Mouse (Mus musculus) spleen, adult 2 months (tissue): ENCODE results near the gene Itga9. TPM values are rescaled to one million over a fixed set of nuclear protein-coding genes. Genes with fewer than 3 reads are reported as not detected.

Experiments used
- DNase-seq, 2 experiments: peaks; one replicate each; pipeline versions ENCODE4 v3.0.0 to v3.0.0-alpha.2; 2012 to 2021; ENCODE audit warnings: low spot score in 2 of 2, low read depth in 1 of 2
- H3K27ac ChIP-seq: fragments of 200-500 bp; 2 replicates; pipeline ENCODE4 v1.5.1; 2012; ENCODE audit warnings: low read length, inconsistent platforms; ENCODE audit not compliant: insufficient read depth
- H3K27me3 ChIP-seq: fragments of 200-500 bp; 2 replicates; pipeline ENCODE4 v1.6.1; 2012; ENCODE audit warnings: mild to moderate bottlenecking, moderate library complexity, low read length, inconsistent platforms; ENCODE audit not compliant: control insufficient read depth, insufficient read depth
- H3K36me3 ChIP-seq: fragments of 200-500 bp; 2 replicates; pipeline ENCODE4 v1.6.1; 2012; ENCODE audit warnings: mild to moderate bottlenecking, low read length, inconsistent platforms; ENCODE audit not compliant: control insufficient read depth, insufficient read depth
- H3K4me1 ChIP-seq: fragments of 200-500 bp; 2 replicates; pipeline ENCODE4 v1.6.1; 2011; ENCODE audit warnings: inconsistent platforms; ENCODE audit not compliant: control insufficient read depth, insufficient read depth, insufficient read length
- H3K4me3 ChIP-seq: fragments of 200-500 bp; 2 replicates; pipeline ENCODE4 v1.5.1; 2011; ENCODE audit warnings: mild to moderate bottlenecking, inconsistent platforms; ENCODE audit not compliant: insufficient read depth, insufficient read length; ENCODE audit errors: extremely low read depth
- CTCF ChIP-seq: fragments of 200-500 bp; IDR thresholded peaks from 2 replicates; pipeline ENCODE4 v1.5.1; 2011; ENCODE audit warnings: mild to moderate bottlenecking, inconsistent platforms; ENCODE audit not compliant: insufficient read depth, insufficient read length, insufficient replicate concordance; ENCODE audit errors: extremely low read depth
- POLR2A ChIP-seq: fragments of 200-500 bp; IDR thresholded peaks from 2 replicates; pipeline ENCODE4 v1.6.1; 2011; ENCODE audit warnings: low read depth, low read length, inconsistent platforms
- WGBS: fragments of 180-500 bp; shearing (Covaris S2); methylation state at CpG from one replicate; pipeline ENCODE4 v1.1.7; 2018; 5-methylcytosine and 5-hydroxymethylcytosine counted together
- polyA plus RNA-seq: library from polyadenylated mRNA; depleted of rRNA; stranded (reverse); fragments of >200 nt; gene quantifications from 2 replicates; pipeline ENCODE4 v1.2.3, GENCODE M21; 2012

Itga9 gene
- polyA plus RNA-seq, 1 experiment, result 11.8 TPM

DNA sequence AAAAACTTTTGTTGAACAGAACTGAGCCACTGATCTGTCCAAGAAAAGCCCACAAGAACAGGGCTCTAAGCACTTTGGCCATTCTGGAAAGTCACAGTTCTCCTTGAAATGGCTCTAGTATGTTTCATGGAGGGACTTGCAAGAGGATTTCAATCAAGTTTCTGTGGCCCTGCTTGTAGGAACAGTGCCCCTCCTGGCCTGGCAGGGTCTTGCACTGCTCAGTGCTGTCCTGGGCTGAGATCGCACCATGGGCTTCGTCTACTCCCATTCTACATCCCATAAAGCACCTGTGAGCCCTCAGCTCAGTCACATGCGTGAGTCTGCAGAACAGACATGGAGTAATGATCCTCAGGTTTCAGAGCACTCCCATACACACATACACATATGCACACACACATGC, 96.7 kb downstream of the Itga9 start:
- WGBS, result 94% methylated on average over 3 of the region's 3 CpGs
- Histone ChIP-seq H3K4me3 (no peak overlapping the region), H3K27ac (no peak overlapping the region), H3K36me3 (no peaks in the 10 kb centered on the region), H3K27me3 (no peaks in the 10 kb centered on the region), H3K4me1 (peaks cover 2% of the 10 kb centered on the region; the same call in 1 of the 2 replicates)
- TF ChIP-seq POLR2A (no peak), CTCF (no peak)
- no peak for DNase-seq

DNA sequence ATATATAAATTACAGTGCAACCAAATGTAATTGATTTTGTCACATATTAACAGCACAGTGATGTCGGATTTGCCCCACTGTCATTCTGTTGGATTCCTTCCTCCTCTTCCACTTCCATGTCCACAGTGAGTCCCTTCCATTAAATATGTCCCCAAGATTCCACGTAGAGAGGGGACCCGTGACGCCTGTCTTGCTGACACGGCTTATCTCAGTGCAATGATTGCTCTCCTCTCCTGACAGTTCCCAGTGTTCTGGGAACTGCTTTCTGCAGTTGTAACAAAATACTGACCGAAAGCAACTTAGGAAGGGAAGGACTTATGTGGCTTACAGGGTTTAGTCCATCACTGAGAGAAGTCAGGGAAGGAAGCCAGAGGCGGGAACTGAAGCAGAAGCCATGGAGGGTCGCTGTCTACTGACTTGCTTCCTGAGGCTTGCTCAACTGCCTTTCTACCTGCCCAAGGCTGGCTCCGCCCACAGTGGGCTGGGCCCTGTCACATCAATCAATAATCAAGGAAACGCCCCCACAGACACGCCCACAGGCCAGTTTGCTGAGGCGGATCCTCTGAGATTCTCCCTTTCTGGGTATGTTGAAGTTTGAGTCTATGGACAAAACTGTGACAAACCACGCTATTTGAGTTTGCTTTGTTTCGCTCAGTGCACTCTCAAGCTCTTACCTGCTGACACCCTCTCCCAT, 99.0 kb downstream of the Itga9 start:
- Histone ChIP-seq H3K36me3 (no peaks in the 10 kb centered on the region), H3K27me3 (no peaks in the 10 kb centered on the region), H3K27ac (no peak overlapping the region), H3K4me1 (peaks cover 2% of the 10 kb centered on the region; the same call in 1 of the 2 replicates), H3K4me3 (no peak overlapping the region)
- peak in 1 of 2 experiments; percentile 38 for DNase-seq
- 61% methylated on average over 14 of the region's 14 CpGs for WGBS
- no peak for TF ChIP-seq POLR2A

DNA sequence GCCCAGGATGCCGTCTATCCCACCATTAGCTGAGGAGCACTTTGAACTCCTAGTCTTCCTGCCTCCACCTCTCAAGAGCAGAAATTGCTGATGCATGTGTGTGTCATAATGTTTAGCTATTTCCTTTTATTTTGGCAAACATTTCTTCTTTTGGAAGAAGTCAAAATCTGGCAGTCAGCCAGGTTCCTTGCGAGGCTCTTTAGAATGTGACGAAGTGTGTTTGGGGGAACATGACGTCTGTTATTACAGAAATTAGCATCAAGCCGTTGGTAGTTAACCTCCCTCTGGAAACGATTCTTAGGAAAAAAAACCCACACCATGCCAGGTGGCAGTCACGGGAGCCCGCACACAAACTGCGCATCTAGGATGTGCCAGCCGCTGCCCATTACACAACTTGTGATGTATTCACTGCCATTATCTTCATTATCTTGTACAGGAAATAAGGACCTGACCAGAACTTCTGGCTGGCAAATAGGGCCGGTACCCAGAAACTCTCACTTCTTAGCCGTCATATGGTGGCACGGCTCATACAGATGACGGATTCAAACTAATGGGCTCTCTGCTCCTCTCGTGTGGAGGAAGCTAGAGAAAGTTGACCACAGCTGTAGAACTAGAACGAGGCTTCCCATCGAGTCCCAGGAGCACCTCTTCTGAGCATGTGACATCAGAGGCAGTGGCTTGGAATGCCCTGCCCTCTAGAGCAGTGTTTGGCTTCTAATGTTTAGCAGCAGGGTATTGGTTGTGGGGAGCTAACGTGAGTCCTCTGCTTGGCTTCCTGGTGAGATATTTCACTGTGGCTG, 99.9 kb downstream of the Itga9 start:
- Histone ChIP-seq H3K36me3 (no peaks in the 10 kb centered on the region), H3K27ac (no peak overlapping the region), H3K27me3 (no peaks in the 10 kb centered on the region), H3K4me3 (no peak overlapping the region), H3K4me1 (peaks cover 2% of the 10 kb centered on the region; the same call in 1 of the 2 replicates)
- WGBS, result 15% methylated on average over 18 of the region's 18 CpGs
- no peak for TF ChIP-seq POLR2A
- TF ChIP-seq CTCF, result no peak
- DNase-seq, result peak in 1 of 2 experiments; percentile 49

DNA sequence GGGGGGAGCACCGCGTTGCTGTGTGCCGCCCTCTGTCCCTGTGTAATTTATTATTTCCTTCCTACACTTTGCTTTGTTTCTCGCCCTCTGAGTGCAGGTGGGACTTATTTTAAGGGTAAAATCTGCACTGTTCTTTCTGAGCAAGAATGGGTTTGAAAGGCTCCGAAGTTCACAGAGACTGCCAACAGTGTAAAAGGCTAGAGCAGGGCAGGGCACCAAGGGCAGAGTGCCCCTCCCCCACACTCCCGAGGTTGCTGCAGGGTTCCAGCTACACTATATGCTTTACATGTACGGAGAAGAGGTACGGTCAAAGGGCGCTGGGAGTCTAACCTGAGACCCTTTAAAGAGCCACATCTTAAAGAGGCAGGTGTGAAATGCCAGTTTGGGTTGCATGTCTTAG, 104.1 kb downstream of the Itga9 start:
- 25% methylated on average over 9 of the region's 9 CpGs for WGBS
- no peaks in the 10 kb centered on the region for H3K27me3 ChIP-seq
- TF ChIP-seq CTCF, result no peak
- TF ChIP-seq POLR2A, result no peak
- DNase-seq, result no peak
- H3K27ac ChIP-seq, result no peak overlapping the region
- H3K4me1 ChIP-seq, result peaks cover 5% of the 10 kb centered on the region; the same call in 1 of the 2 replicates
- H3K4me3 ChIP-seq, result no peak overlapping the region
- no peaks in the 10 kb centered on the region for H3K36me3 ChIP-seq

DNA sequence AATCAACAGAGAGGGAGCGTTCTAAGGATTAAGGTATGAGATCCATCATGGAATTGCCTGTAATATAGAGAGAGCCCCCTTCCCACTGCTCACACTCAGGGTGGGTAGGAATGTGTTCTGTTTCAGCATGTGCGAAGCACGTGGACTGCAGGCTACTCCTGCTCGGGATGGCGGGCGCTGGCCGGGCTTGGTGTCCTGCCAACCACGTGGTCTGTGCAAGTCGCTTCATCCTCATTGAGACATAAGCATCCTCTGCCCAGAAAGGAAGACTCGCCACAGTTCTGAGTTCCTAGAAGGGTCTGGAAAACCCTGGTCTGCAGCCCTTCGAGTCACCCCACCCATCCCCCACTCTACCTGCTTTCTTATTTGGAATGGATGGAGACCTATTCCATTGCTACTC, 105.3 kb downstream of the Itga9 start:
- no peak overlapping the region for H3K4me3 ChIP-seq
- H3K4me1 ChIP-seq, result peaks cover 9% of the 10 kb centered on the region; the same call in 1 of the 2 replicates
- no peak for DNase-seq
- no peak overlapping the region for H3K27ac ChIP-seq
- TF ChIP-seq CTCF, result no peak
- TF ChIP-seq POLR2A, result no peak
- whole genome bisulfite sequencing, result 90% methylated on average over 11 of the region's 11 CpGs
- H3K36me3 ChIP-seq, result no peaks in the 10 kb centered on the region
- H3K27me3 ChIP-seq, result no peaks in the 10 kb centered on the region

DNA sequence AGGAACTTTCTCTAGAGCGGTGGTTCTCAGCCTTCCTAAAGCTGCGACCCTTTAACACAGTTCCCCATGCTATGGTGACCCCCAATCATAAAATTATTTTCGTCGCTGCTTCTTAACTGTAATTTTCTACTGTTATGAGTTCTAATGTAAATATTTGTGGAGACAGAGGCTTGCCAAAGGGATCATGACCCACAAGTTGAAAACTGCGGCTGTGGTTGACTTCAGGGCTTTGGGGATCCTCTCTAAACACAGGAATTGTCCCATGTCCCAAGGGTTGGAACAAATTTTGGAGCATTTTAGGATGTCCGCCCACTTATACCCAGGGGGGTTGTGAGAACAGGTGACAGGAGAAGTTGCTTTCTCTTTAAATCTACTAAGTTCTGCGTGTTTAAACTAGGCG, 107.0 kb downstream of the Itga9 start:
- DNase-seq, result no peak
- TF ChIP-seq POLR2A, result no peak
- TF ChIP-seq CTCF, result no peak
- WGBS, result 92% methylated on average over 8 of the region's 8 CpGs
- H3K4me1 ChIP-seq, result peaks cover 9% of the 10 kb centered on the region; the same call in 1 of the 2 replicates
- no peaks in the 10 kb centered on the region for H3K36me3 ChIP-seq
- H3K27me3 ChIP-seq, result no peaks in the 10 kb centered on the region
- no peak overlapping the region for H3K27ac ChIP-seq
- H3K4me3 ChIP-seq, result no peak overlapping the region

DNA sequence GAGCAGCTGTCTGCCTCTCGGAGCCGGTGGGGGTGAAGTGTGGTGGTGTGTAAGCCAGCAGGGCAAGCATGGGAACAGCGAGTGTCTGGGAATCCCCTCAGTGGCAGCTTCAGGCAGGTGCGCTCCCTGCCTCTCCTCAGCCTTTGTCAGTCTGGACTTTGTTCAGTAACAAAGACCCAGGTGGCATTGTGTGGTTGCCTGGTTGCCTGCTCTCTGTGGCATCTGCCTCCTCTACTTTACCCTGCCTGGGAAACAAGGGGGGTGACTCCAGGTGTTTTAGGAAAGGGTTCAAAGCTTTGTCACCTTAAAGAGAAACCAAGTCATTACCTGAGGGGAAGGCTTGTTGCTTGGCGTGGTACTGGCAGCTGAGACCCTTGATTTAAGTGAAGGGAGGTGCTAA, 108.0 kb downstream of the Itga9 start:
- H3K36me3 ChIP-seq, result no peaks in the 10 kb centered on the region

More for the DNA sequence above, 108.0 kb downstream of the Itga9 start:
- Histone ChIP-seq H3K4me1 (peaks cover 9% of the 10 kb centered on the region; the same call in 1 of the 2 replicates), H3K4me3 (no peak overlapping the region), H3K27ac (no peak overlapping the region), H3K27me3 (no peaks in the 10 kb centered on the region)
- 68% methylated on average over 5 of the region's 5 CpGs for WGBS
- no peak for DNase-seq
- no peak for TF ChIP-seq CTCF
- TF ChIP-seq POLR2A, result no peak
